Mouse (Mus musculus): ENCODE measurements around the gene Slc39a11.

Gene Slc39a11

DNA sequence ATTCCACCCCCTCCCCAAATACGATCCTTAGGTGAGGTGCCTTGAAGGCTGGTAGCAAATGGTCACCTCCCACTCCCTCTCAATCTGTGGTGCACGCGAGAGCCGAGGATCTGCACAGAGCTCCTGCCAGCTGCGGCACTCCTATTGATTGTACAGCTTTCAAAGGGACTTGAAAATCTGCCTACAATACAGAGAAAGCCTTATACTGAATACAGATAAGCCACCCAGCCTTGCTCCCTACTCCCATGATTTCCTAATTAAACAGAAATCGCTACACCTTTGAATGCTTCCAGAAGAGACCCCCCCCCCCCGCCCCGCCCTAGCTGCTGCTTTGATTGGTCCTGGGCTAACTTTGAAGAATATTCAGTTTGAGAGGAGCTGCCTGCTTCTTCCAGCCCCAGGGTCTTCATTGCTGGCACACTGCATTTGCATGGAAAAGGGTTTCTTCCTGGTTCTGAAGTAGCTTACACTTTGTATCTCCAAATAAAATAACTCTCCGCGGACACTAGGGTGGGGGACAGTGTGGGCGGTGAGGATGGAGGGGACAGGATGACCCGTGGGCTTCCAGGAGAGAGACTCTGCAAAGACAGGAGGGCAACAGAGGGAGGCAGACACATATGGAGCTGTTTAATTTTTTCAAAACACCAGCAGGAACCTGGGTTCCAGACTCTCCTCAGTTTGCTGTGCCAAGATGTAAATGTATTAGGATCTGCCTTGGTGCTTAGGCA lies 48.1 kb downstream of the Slc39a11 start:
- CTCF ChIA-PET, result interaction anchor here (0.6 kb wide), 1 partner anchor 8 kb away, joined by 3 read pairs; no protein-coding TSS in a partner anchor

DNA sequence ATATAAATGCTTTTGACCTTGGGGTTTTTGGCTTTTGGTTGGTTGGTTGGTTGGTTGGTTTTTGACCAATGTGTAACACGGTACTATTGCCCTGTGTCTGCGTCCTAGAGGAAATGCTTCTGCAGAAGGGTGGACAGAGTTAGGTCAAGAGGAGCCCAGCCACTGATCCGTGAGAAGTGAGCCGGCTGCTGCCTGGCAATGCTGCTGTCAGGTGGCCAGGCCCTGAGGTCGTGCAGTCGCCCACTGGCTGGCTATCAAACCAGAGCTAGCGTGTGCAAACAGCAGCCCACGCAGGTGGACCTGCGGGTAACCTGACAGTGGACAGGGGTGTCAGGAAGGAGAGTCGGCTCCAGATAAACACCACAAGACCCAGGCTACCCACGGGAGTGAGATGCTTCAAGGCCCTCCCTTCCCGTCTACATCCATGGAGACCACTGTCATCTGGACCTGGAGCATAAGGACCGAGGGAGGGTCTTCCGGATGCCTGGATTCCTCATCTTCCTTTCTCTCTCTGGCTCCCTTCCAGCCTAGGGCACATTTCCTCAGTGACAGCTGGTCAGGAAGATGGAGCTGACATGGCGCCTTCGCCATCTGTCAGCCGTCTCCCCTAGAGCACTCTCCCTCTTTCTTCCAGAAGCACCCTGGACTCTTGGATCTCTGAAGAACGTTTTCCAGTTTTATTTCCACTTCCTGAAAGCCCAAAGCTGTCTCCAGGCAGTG lies 49.2 kb downstream of the Slc39a11 start:
- CTCF ChIA-PET, result no interaction called here

DNA sequence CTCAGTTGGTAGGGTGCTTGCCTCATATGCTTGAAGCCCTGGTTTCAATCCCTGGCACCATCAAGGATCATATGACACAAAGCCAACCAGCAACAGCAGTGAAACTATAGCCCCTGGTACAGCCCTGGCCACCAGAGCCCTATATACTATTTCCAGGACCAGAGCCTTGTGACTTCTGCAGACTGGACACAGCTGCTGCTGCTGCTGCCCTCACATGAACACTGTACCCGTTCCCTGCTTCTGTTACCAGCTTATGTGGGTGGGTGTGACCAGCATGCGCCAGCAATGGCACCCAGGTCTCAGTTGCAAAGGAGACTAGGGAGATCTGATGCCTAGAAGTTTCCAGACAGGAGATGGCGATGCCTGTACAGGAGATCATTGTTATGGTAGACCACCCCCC lies 52.2 kb downstream of the Slc39a11 start:
- CTCF ChIA-PET, result no interaction called here

DNA sequence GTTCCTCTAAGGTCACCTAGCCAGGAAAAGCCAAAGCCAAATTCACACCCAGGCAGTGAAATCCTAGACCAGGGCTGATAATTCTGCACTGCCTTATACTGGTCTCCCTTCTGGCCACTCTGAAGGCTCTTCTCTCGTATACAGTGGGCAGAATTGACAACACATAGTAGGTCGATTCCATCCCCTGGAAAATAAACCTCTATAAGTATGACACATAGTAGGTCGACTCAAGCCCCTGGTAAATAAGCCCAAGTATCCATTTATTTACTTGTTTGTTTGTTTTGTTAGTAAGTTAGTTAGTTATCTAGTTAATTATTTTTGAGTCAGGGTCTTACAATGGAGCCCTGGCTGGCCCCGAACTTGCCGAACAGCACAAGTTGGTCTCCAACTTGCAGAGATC lies 54.7 kb downstream of the Slc39a11 start:
- CTCF ChIA-PET, result no interaction called here

DNA sequence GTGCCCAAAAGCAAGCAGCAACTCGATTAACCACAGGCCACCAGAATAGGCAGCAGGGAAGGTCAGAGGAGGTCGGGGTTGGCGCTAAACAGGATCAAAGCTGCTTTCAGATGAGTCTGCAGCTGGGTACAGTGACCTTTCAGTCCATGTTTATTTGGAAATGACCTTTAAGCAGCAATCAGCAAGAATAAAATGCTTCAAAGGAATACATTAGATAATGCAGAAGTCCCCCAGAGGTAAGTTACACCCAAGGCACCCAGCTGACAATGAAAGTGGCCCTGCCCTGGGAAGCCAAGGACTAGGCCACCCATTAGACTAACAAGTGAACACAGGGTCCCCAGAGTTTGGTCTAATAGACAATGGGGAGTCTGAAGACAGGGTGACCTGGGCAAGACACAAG lies 60.9 kb downstream of the Slc39a11 start:
- CTCF ChIA-PET, result no interaction called here

DNA sequence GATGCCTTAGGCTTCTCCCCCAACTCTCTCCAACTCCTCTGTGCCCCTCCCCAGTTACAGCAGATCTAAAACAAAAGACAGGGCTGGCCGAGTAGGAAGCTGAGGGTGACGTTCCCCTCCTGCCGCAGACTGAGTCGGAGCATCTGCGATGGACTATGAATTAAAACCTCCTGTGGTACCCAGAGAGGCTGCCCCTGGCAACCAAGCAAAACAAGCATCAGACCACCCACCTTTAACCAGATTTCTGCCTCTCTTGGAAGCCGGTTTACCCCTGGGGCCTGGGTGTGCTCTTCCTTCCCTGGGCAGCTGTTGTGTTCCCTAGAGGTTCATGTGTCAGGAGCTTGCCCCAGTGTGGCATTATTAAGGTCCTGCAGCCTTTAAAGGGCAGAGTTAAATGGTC lies 63.5 kb downstream of the Slc39a11 start:
- CTCF ChIA-PET, result no interaction called here

DNA sequence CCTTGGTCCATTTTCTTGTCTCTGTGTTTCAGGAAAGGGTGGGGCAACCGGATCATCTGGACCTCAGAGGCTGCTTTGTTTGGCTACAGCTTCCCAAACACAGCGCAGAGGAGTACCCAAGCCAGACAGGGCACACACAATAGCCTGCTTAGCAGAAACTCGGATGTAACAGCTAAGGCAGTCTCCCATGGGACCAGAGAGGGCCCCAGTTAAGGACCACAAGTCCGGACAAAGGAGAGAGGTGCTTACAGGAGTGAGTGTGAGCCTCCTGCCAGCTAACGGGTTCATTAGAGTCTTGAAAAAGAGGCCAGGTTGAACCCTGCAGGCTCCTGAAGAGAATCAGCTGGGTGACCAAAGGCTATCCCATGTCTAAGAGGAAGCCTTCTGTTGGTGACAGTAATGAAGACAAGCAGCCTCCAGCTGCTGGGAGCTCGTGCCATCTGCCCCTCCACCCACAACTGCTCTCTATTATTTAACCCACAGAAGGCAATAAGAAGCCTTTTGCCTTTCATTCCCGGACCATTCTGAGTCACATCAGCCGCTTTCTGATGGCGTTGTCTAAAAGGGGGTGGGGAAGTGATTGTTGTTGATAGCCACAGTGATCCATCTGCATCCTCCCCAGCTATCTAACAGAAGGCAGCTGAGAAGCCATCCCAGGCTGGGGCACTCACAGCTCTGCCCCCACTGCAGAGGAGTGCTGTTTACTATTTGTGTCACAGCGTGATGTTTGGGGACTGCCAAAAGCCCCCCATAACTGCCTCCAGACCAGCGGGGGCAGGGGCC lies 65.8 kb downstream of the Slc39a11 start:
- CTCF ChIA-PET, result no interaction called here

DNA sequence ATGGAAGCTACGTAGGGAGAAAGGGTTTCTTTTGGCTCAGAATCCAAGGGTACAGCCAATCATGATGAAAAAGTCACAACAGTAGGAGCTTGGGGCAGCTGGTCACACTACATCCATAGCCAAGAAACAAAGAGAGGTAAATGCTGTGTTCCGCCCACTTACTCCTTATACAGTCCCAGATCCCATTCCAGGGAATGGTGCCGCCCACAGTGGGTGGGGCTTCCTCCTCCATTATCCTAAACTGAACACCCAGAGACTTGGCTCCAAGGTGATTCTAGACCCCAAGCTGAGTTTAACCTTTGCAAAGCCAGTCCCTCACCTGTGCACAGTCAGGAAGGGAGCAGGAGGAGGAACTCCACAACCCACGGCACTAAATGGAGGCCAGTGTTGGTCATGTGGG lies 72.7 kb downstream of the Slc39a11 start:
- CTCF ChIA-PET, result no interaction called here

DNA sequence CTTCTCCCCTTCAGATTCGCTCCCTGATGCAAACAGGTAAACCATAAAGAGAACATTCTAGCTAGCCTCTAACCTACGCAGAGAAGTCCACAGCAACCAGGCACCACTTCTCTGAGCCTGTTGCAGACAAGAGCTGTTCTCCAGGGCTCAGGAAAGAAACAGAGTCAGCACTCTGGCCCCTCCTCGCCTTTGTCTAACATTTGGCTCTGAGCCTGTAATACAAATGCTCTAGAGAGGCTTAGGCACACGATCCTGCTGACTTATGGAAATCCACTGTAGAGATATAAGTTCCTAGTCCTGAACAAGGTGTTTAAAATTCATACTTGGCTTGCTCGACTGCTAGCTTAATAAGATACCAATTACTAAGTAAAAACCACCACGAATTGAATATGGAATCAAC lies 77.2 kb downstream of the Slc39a11 start:
- CTCF ChIA-PET, result no interaction called here

DNA sequence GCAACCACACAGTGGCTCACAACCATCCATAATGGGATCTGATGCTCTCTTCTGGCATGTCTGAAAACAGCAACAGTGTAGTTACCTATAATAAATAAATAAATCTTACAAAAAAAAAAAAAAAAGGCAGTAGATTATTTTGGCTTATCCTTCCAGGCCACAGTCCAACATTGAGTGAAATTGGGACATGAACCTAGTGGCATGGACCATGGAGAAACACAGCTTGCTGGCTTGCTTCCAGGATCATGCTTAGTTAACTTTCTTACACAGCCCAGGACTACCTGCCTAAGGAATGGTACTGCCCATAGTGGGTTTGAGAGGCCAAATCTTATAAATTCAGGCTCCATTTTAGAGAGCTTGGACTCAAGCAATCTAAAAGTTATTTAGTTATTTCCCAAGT lies 78.3 kb downstream of the Slc39a11 start:
- CTCF ChIA-PET, result no interaction called here

DNA sequence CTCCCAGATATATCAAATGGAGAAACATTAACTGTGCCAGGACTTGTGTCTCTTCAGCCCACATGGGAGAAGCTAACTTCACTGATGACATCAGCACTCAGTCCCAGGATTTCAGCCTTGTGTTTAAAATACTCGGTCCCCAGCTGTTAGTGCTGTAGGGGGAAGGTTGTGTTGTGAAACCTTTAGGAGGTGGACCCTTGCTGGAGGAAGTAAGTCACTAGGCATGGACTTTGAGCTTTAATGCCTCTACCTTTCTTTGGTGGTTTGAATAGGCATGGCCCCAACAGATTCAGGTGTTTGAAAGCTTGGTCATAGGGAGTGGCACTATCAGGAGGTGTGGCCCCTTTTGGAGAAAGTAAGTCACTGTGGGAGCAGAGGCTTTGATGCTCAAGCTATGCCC lies 80.9 kb downstream of the Slc39a11 start:
- CTCF ChIA-PET, result no interaction called here

DNA sequence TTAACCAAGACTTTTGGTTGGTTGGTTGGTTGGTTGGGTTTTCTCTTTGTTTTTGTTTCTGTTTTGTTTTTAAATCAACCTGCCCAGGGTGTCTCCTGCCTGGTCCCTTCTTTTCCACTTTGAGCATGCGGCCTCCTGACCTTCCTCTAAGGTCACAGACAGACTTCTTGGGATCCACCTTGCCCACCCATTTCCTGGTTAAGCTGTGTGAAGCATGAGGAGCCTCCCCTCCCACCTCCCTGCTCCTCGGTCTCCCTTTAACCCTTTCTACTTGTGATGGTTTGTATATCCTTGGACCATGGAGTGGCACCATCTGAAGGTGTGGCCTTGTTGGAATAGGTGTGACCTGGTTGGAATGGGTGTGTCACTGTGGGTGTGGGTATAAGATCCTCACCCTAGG lies 82.0 kb downstream of the Slc39a11 start:
- CTCF ChIA-PET, result interaction anchor here (0.6 kb wide), 1 partner anchor 1312 kb away, joined by 3 read pairs; no protein-coding TSS in a partner anchor

DNA sequence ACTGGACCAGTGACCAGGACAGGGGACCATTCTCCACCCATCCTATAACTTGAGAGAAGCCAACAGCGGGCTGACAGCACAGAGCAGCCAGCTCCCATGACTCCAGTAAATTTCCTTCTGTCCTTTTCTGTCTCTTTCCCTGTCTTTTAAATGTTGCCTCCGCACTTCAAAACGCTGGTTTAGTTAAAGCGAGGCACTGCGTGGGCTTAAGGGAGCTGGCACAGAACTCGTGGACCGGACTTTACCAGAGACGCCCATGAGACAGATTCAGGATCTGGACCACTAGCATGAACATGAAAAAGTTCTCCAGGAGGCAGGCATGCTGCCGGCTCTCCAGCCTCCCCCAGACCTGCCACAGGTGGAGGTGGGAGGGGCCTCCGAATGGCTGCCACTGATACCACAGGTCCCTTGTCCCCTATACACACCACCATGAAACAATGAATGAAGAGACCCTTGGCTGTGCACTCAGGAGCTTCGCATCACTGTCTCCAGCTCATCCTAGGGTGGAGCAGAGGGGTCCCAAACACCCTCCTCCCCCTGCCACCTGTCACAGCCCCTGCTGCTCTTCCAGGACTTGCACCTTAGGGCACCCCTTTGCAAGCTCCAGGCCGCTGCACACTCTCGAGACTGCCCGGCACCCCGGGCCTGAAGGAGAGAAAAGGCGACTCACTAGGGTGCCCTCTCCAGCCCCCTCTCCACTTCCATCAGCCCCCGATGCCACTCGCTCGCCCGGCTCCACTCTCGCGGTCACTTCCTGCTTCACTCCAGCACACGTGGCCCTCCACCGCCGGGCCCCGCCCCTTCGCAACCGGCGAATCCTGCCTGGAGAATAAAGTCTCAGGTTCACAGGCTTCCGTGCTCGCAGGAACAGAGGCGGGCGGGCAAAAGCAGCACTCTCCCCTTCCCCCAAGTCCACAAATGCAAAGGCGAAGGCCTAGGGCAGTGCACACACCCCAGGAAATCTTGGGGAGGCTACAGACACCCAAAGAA lies 84.6 kb downstream of the Slc39a11 start:
- CTCF ChIA-PET, result no interaction called here

DNA sequence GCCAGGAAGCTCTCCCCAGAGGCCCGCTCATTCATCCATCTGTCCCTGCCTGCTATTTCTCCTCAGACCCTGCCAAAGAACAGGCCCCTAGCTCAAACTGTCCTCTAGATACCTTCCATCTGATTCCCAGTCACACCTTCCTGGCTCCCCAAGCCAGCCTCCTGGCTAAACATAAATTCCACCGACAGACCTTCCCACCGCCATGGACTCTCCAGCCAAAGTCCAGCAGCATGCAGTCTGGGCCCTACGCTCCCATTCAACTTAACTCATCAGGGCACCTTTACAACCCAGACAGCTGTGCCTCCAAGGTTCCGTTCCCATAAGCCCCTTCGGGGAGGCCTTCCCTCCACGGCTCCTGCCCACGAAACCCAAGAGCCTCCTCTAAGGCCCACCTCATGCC lies 87.6 kb downstream of the Slc39a11 start:
- CTCF ChIA-PET, result no interaction called here

DNA sequence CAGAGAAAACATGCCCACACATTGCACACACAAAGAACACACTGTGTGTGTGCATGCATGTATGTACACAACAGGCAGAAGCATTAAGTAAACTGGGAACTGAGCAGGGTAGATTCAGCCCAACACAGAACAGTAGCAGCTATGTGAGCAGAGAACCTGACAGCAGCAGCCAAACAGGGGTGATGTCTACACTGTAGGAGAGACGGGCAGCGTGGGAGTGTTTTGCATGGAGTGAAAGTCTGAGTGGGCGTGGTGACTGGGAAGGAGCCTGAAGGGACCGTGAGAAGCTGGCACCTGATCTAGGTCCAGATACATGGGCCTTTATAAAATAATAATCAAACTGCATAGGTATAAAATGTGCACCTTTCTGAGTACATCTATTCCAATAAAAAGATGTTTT lies 89.7 kb downstream of the Slc39a11 start:
- CTCF ChIA-PET, result no interaction called here

DNA sequence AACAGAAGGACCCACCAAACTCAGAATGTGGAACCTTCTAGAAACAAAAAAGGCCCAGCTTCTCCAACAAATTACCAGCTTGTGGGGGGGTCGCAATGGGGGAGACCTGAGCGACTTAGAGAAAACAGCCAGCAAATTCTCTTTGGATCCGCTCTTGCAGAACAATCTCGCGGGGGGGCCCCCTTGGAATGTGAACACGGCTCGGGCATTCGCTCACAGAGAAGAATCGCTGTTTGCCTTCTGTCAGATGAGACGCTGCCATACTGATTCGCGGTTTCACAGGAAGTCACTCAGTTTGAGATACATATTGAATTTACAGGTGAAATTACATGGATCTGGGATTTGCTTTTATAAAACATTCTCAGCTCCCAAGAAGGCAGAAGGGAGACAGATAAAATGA lies 91.4 kb downstream of the Slc39a11 start:
- CTCF ChIA-PET, result interaction anchor here (0.5 kb wide), 1 partner anchor 54 kb away, joined by 3 read pairs; no protein-coding TSS in a partner anchor

DNA sequence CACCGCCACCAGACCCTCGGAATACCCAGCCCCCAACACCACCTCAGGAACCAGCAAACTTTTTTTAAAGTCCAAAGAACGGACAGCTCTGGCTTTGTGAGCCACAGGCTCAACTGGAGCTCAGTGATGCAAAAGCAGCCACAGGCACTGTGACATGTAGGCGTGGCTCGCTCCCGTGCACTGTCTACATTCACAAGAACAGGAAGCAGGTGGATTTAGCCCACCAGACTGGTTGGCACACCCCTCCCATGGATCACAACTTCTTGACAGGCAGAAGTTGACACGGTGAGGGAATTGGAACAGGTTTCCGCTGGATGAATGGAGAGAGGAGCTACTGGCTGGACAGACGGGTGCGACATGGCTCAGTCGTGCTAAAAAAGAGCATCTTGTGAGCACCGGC lies 93.7 kb downstream of the Slc39a11 start:
- CTCF ChIA-PET, result no interaction called here

DNA sequence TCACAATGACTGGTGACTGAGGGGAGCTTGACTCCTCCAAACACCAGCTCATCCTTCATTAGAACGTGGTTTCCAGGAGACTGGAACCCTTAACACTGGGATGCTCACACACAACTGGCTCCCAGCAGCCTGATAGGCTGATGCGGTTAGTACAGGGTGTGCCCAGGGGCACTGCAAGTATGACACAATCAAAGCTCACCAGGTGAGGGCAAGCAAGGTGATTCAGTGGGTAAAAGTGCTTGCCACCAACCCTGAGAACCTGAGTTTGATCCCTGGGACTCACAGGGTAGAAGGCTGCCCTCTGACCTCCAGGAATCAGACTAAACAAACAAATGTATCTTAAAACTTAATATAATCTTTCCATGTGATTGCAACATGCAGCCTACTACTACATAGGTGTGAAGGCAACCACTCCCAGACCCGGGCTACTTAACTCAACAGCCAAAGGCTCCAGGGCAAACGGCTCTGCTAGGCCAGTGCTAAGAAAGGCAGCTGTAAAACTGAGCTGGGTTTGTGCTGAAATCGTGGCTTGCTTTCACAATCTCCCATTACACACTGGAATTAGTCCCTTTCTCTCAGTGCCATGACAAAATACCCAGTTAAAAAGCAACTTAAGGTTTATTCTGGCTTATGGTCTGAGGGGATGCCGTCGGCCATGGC lies 95.0 kb downstream of the Slc39a11 start:
- CTCF ChIA-PET, result no interaction called here

DNA sequence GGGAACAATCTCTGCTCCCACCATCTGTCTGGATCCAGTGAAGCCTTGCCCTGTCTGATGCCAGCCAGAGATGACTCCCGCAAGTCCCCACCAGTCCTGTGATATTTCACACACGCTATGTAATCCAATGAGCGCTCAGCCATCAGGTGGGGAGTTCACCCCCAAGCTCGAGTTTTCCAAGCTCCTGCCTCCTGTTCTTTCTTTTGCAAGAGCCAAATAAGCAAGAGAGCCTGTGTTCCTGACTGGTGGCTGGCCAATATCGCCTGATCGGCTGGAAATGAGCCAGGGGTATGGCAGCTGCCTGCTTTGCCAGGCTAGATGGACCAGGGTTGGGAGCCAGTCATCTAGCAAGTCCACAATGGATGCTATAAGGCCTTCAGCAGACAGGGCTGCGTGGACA lies 95.7 kb downstream of the Slc39a11 start:
- CTCF ChIA-PET, result interaction anchor here (0.6 kb wide), 1 partner anchor 10 kb away, joined by 3 read pairs; no protein-coding TSS in a partner anchor

DNA sequence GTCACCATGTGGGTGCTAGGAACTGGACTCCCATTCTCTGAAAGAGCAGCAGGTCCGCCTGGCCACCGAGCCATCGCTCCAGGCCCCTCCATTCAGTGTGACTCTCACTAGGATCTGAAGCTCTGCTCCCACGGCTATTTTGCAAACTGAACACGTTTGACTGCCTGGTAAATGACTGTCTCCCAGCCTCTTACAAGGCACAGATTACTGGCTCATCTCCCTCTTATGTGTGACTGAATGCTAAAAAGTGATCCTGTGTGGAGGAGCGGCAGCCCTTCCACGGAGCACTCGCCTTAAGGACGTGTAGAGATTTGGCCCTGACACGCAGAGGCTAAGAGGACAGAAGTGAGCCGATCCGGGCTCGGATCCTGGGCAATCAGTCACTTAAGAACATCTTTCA lies 96.3 kb downstream of the Slc39a11 start:
- CTCF ChIA-PET, result no interaction called here

DNA sequence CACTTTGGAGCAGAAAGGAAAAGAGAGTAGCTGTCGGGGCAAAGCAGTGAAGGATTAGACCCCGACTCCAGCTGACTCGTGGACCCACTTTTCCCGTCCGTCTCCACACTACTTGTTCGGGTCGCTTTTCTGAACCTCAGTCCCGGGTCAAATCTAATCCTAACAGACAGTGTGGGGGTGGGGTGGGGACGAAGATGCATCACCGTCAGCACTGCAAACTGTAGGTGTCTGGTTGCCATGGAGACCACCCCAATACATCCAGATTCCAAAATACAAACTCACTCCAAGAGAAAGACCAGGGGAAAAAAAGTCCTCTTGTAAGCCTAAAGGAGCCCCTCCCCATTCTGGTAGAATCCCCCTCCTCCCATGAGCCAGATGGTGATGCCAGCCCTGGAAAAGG lies 97.3 kb downstream of the Slc39a11 start:
- CTCF ChIA-PET, result no interaction called here

Measured in spleen, embryonic (tissue).